Mouse (Mus musculus) MEL (cell line): ENCODE measurements around the gene Pik3r3. TPM values are rescaled to one million over a fixed set of nuclear protein-coding genes. Genes with fewer than 3 reads are reported as not detected.
A peak's percentile ranks its signal among the peaks of the same experiment; 100 is the strongest.

Experiments used
- DNase-seq: peaks from one replicate; pipeline ENCODE4 v3.0.0; 2011; ENCODE audit warnings: low read depth, low spot score
- H3K27ac ChIP-seq: 2 replicates; pipeline ENCODE4 v1.5.1; 2012; ENCODE audit warnings: low read depth, mild to moderate bottlenecking, control low read depth, low read length, moderate library complexity; ENCODE audit not compliant: control insufficient read depth
- H3K27me3 ChIP-seq, 2 experiments: fragments of 150-350 bp in 1 of 2; sonication (generic) in 1 of 2; 2 replicates each; pipeline ENCODE4 v1.6.1; 2012; ENCODE audit warnings: low read length in 2 of 2, mild to moderate bottlenecking in 2 of 2, improper control_type of control experiment in 1 of 2, moderate library complexity in 1 of 2; ENCODE audit not compliant: insufficient read depth in 2 of 2, control insufficient read depth in 1 of 2
- H3K36me3 ChIP-seq, 2 experiments: 2 replicates each; pipeline ENCODE4 v1.6.1; 2012 to 2014; ENCODE audit warnings: low read length in 2 of 2, improper control_type of control experiment in 1 of 2, inconsistent platforms in 1 of 2, mild to moderate bottlenecking in 1 of 2; ENCODE audit not compliant: insufficient read depth in 2 of 2, control insufficient read depth in 1 of 2
- H3K4me1 ChIP-seq, 2 experiments: fragments of 150-350 bp in 1 of 2; sonication (generic) in 1 of 2; 2 replicates each; pipeline ENCODE4 v1.6.1; 2012; ENCODE audit warnings: low read length in 2 of 2, improper control_type of control experiment in 1 of 2, mild to moderate bottlenecking in 1 of 2; ENCODE audit not compliant: insufficient read depth in 2 of 2, control insufficient read depth in 1 of 2
- H3K4me3 ChIP-seq, 2 experiments: fragments of 150-350 bp in 1 of 2; sonication (generic) in 1 of 2; 2 replicates each; pipeline ENCODE4 v1.5.1; 2012; ENCODE audit warnings: low read depth in 2 of 2, low read length in 2 of 2, mild to moderate bottlenecking in 2 of 2, moderate library complexity in 2 of 2, control low read depth in 1 of 2, improper control_type of control experiment in 1 of 2; ENCODE audit not compliant: control insufficient read depth in 1 of 2, insufficient read depth in 1 of 2
- H3K79me2 ChIP-seq: 2 replicates; pipeline ENCODE4 v1.6.1; 2012; ENCODE audit warnings: mild to moderate bottlenecking, low read length, moderate library complexity; ENCODE audit not compliant: control insufficient read depth, poor library complexity, insufficient read depth
- H3K9ac ChIP-seq: 2 replicates; pipeline ENCODE4 v1.6.1; 2012; ENCODE audit warnings: low read depth, mild to moderate bottlenecking, control low read depth, low read length, moderate library complexity; ENCODE audit not compliant: control insufficient read depth, poor library complexity, severe bottlenecking
- H3K9me3 ChIP-seq: fragments of 150-350 bp; sonication (generic); replicated peaks from 2 replicates; pipeline ENCODE4 v1.6.1; 2012; ENCODE audit warnings: mild to moderate bottlenecking, low read length, improper control_type of control experiment, moderate library complexity; ENCODE audit not compliant: insufficient read depth
- CHD2 ChIP-seq: IDR thresholded peaks from 2 replicates; pipeline ENCODE4 v1.6.1; 2011; ENCODE audit warnings: low read length, improper control_type of control experiment
- CTCF ChIP-seq, 3 experiments: IDR thresholded peaks in 2 of 3; conservative IDR thresholded peaks in 1 of 3; 2 replicates each; pipeline ENCODE4 v1.5.1; 2011 to 2012; ENCODE audit warnings: low read length in 3 of 3, low read depth in 2 of 3, mild to moderate bottlenecking in 2 of 3, improper control_type of control experiment in 1 of 3, inconsistent platforms in 1 of 3, mixed read lengths in 1 of 3, moderate library complexity in 1 of 3; ENCODE audit not compliant: control insufficient read depth in 1 of 3, insufficient read depth in 1 of 3, poor library complexity in 1 of 3, severe bottlenecking in 1 of 3
- E2F4 ChIP-seq: IDR thresholded peaks from 2 replicates; pipeline ENCODE4 v1.6.1; 2011; ENCODE audit warnings: low read depth, low read length, improper control_type of control experiment, borderline replicate concordance
- ELF1 ChIP-seq: IDR thresholded peaks from 2 replicates; pipeline ENCODE4 v1.6.1; 2014; ENCODE audit warnings: low read depth, mild to moderate bottlenecking, inconsistent platforms, low read length, improper control_type of control experiment, moderate library complexity
- EP300 ChIP-seq, 2 experiments: IDR thresholded peaks; 2 replicates each; pipeline ENCODE4 v1.6.1; 2011; ENCODE audit warnings: improper control_type of control experiment in 2 of 2, low read length in 2 of 2, low read depth in 1 of 2, mild to moderate bottlenecking in 1 of 2
- GATA1 ChIP-seq: IDR thresholded peaks from 2 replicates; pipeline ENCODE4 v1.6.1; 2011; ENCODE audit warnings: low read depth, low read length, improper control_type of control experiment
- HCFC1 ChIP-seq: IDR thresholded peaks from 2 replicates; pipeline ENCODE4 v1.6.1; 2012; ENCODE audit warnings: low read depth, mild to moderate bottlenecking, inconsistent platforms, low read length, improper control_type of control experiment, moderate library complexity
- JUND ChIP-seq: IDR thresholded peaks from 2 replicates; pipeline ENCODE4 v1.6.1; 2011; ENCODE audit warnings: low read depth, mild to moderate bottlenecking, improper control_type of control experiment, low read length
- MAX ChIP-seq: IDR thresholded peaks from 2 replicates; pipeline ENCODE4 v1.6.1; 2011; ENCODE audit warnings: low read length, improper control_type of control experiment
- MAZ ChIP-seq: IDR thresholded peaks from 2 replicates; pipeline ENCODE4 v1.6.1; 2012; ENCODE audit warnings: low read depth, mild to moderate bottlenecking, inconsistent platforms, low read length, improper control_type of control experiment
- MEF2A ChIP-seq: IDR thresholded peaks from 2 replicates; pipeline ENCODE4 v1.6.1; 2014; ENCODE audit warnings: low read depth, mild to moderate bottlenecking, inconsistent platforms, low read length, improper control_type of control experiment; ENCODE audit not compliant: poor library complexity, insufficient replicate concordance, severe bottlenecking; ENCODE audit errors: extremely low read depth
- MXI1 ChIP-seq: IDR thresholded peaks from 2 replicates; pipeline ENCODE4 v1.6.1; 2011; ENCODE audit warnings: mild to moderate bottlenecking, low read depth, low read length, improper control_type of control experiment
- MYC ChIP-seq: IDR thresholded peaks from 2 replicates; pipeline ENCODE4 v1.6.1; 2011; ENCODE audit warnings: low read depth, mild to moderate bottlenecking, low read length, improper control_type of control experiment, moderate library complexity
- NELFE ChIP-seq: IDR thresholded peaks from 2 replicates; pipeline ENCODE4 v1.6.1; 2011; ENCODE audit warnings: low read depth, low read length, improper control_type of control experiment
- NRF1 ChIP-seq: IDR thresholded peaks from 2 replicates; pipeline ENCODE4 v1.6.1; 2014; ENCODE audit warnings: low read depth, mild to moderate bottlenecking, inconsistent platforms, low read length, improper control_type of control experiment, moderate library complexity; ENCODE audit not compliant: poor library complexity, insufficient read depth, severe bottlenecking
- POLR2A ChIP-seq, 2 experiments: IDR thresholded peaks; 2 replicates each; pipeline ENCODE4 v1.6.1; 2011 to 2012; ENCODE audit warnings: low read length in 2 of 2, mild to moderate bottlenecking in 2 of 2, control low read depth in 1 of 2, improper control_type of control experiment in 1 of 2, low read depth in 1 of 2, moderate library complexity in 1 of 2; ENCODE audit not compliant: control insufficient read depth in 1 of 2, insufficient read depth in 1 of 2, poor library complexity in 1 of 2
- POLR2AphosphoS5 ChIP-seq: IDR thresholded peaks from 2 replicates; pipeline ENCODE4 v1.6.1; 2012; ENCODE audit warnings: low read depth, borderline replicate concordance, mild to moderate bottlenecking, inconsistent platforms, low read length, moderate library complexity, mixed read lengths
- RAD21 ChIP-seq: IDR thresholded peaks from 2 replicates; pipeline ENCODE4 v1.6.1; 2011; ENCODE audit warnings: mild to moderate bottlenecking, low read depth, low read length, improper control_type of control experiment
- SMC3 ChIP-seq: IDR thresholded peaks from 2 replicates; pipeline ENCODE4 v1.6.1; 2011; ENCODE audit warnings: low read depth, low read length, improper control_type of control experiment
- TAL1 ChIP-seq: IDR thresholded peaks from 2 replicates; pipeline ENCODE4 v1.6.1; 2012; ENCODE audit warnings: mild to moderate bottlenecking, inconsistent platforms, low read length, moderate library complexity, mixed read lengths
- TCF12 ChIP-seq: IDR thresholded peaks from 2 replicates; pipeline ENCODE4 v1.6.1; 2014; ENCODE audit warnings: low read depth, mild to moderate bottlenecking, inconsistent platforms, low read length, improper control_type of control experiment, moderate library complexity
- USF1 ChIP-seq: IDR thresholded peaks from 2 replicates; pipeline ENCODE4 v1.6.1; 2014; ENCODE audit warnings: low read depth, mild to moderate bottlenecking, inconsistent platforms, low read length, improper control_type of control experiment, moderate library complexity
- ZC3H11A ChIP-seq: IDR thresholded peaks from 2 replicates; pipeline ENCODE4 v1.6.1; 2012; ENCODE audit warnings: low read depth, mild to moderate bottlenecking, inconsistent platforms, low read length, improper control_type of control experiment
- polyA plus RNA-seq, 2 experiments: library from polyadenylated mRNA; stranded (reverse) in 1 of 2; unstranded in 1 of 2; fragments of >175 nt in 1 of 2; fragments of >200 nt in 1 of 2; gene quantifications; 2 replicates each; pipeline versions ENCODE4 v1.2.1 to v1.2.4; 2012; ENCODE audit warnings: low replicate concordance in 2 of 2, low read depth in 1 of 2; ENCODE audit not compliant: insufficient read length in 2 of 2, insufficient read depth in 1 of 2, missing spikeins in 1 of 2
- total RNA-seq: library from RNA; depleted of rRNA; stranded (reverse); fragments of 300-350 nt; gene quantifications from 2 replicates; pipeline ENCODE4 v1.2.3, GENCODE M21; 2012

Gene Pik3r3
- total and polyA plus RNA-seq, 3 experiments: 2.1 to 2.5 TPM; not detected in 1

GRCm38 (mm10) chr4:116300878-116301355 lies 79.5 kb downstream of the Pik3r3 start:
- no peaks in the 10 kb centered on the region for H3K79me2 ChIP-seq
- peaks cover 0 to 12% of the 10 kb centered on the region in 2 experiments; a peak in 2 of 4 replicates for H3K36me3 ChIP-seq
- H3K9ac ChIP-seq: no peak overlapping the region
- peak; percentile 70 for DNase-seq
- peak overlapping the region; percentile 43; the same call in 1 of the 2 replicates for H3K27ac ChIP-seq
- TF ChIP-seq MEF2A (no peak), POLR2A (IDR thresholded peaks at IDR 0.05; ENCODE audit: control insufficient read depth in 1 of 2, insufficient read depth in 1 of 2, low read depth in 1 of 2, low read length in 2 of 2, poor library complexity in 1 of 2) (no peak), POLR2AphosphoS5 (no peak), SMC3 (no peak), MXI1 (no peak), EP300 (IDR thresholded peaks at IDR 0.05; ENCODE audit: low read depth in 1 of 2, low read length in 2 of 2) (0 out of 4 replicates have a peak, but pooled peaks of 1 of the 2 experiments have one; percentile 9), CHD2 (no peak), MAX (peak; percentile 3; the same call in 1 of the 2 replicates), ELF1 (no peak), MYC (no peak), RAD21 (no peak), TCF12 (no peak), MAZ (no peak), GATA1 (no peak), NRF1 (no peak), USF1 (peak; percentile 62), HCFC1 (no peak), ZC3H11A (no peak), TAL1 (no peak), NELFE (no peak), JUND (no peak), CTCF (IDR thresholded peaks at IDR 0.05 in 2 of 3, conservative IDR thresholded peaks at IDR 0.05 in 1 of 3; ENCODE audit: control insufficient read depth in 1 of 3, insufficient read depth in 1 of 3, low read depth in 2 of 3, low read length in 3 of 3, poor library complexity in 1 of 3, severe bottlenecking in 1 of 3) (no peak), E2F4 (no peak)
- H3K27me3 ChIP-seq: no peaks in the 10 kb centered on the region
- peaks cover 11 to 14% of the 10 kb centered on the region in 2 experiments for H3K4me1 ChIP-seq
- H3K9me3 ChIP-seq: no peaks in the 10 kb centered on the region
- no peak overlapping the region for H3K4me3 ChIP-seq
